Mouse (Mus musculus) spleen, adult 2 months (tissue): ENCODE results near the gene Pold2.

Experiments
- CTCF ChIP-seq: fragments of 200-500 bp; IDR thresholded peaks from 2 replicates; pipeline ENCODE4 v1.5.1; 2011; ENCODE audit warnings: mild to moderate bottlenecking, inconsistent platforms; ENCODE audit not compliant: insufficient read depth, insufficient read length, insufficient replicate concordance; ENCODE audit errors: extremely low read depth
- POLR2A ChIP-seq: fragments of 200-500 bp; IDR thresholded peaks from 2 replicates; pipeline ENCODE4 v1.6.1; 2011; ENCODE audit warnings: low read depth, low read length, inconsistent platforms

- no peak for TF ChIP-seq POLR2A
- TF ChIP-seq CTCF, result no peak
Measured at GRCm38 (mm10) chr11:5850452-5850851, 27.6 kb downstream of the Pold2 start.
